Mouse (Mus musculus): Measurements from ENCODE around the gene Trpc7.

DNA sequence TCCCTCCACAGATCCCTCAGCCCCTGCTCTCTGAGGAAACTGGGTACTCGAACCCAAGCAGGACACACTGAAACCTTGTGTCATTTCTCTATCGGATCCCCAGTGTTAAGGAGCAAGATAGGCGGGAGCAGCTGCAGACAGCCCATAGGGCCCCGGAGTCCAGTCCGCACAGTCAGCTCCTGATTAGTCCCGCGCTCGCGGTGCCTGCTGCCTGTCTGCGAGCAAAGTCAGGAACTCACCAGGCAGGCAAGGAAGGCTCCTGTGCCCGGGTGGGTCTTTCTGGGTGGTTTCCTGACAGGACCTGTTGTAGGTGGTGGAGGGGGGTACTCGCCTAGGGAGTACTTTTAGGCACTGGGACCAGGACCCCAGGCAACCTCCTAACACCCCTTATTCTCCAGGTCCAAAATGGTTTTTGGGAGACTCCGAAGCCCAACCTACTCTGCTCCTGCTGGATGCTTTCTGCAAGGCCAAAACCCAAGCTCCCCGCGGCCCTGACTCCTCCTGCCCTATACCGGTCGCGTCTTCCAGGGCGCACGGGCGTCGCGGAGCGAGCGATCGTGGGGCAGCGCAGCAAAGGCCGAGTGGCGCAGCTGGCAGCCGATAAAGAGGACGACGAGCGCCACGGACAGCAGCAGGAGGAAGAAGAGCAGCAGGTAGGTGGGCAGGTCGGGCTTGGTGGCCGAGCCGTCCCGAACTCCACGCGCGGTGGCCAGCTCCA, 143.2 kb downstream of the Trpc7 start:
- TF ChIP-seq POLR2A (IDR thresholded peaks at IDR 0.05; ENCODE audit: borderline replicate concordance, extremely low read depth, insufficient read depth, insufficient read length, poor library complexity, severe bottlenecking) (no peak), CTCF (IDR thresholded peaks at IDR 0.05; ENCODE audit: borderline replicate concordance, extremely low read depth, insufficient read depth, insufficient read length) (no peak)
